Mouse (Mus musculus): ENCODE measurements at regions not wholly inside any gene's neighbourhood (a gene's known extent, or its start where the extent isn't known, plus 50 kb on each side); places are given as distances from the start of the nearest gene placed in this dataset.

DNA sequence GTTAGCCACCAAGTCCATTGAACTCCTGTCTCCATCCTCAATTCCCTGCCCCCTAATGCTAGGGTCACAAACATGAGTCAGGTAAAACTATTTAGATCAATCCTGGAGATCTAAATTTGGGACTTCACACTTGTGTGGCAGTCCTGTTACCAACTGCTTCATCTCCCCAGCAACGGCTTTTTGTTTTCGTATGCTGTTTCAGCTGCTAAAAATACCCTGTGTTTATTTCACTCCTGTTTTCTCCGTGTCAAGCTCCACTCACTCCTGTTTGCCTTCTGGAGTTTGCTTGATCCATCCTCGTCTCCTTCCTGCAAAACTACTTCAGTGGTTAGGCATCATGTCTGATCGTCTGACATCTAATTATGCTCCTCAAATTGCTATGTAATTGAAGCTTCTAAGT lies 508.9 kb upstream of the Arpp21 start:
- no peak for TF ChIP-seq CTCF (IDR thresholded peaks at IDR 0.05; ENCODE audit: low read depth)
- no peak for TF ChIP-seq EP300 (IDR thresholded peaks at IDR 0.05; ENCODE audit: low read depth)

All from liver, postnatal 0 days (tissue).